Mouse (Mus musculus) ES-E14 (cell line): ENCODE data around the gene Tomm7. TPM values are rescaled to one million over a fixed set of nuclear protein-coding genes. Genes with fewer than 3 reads are reported as not detected.
"Not testable (repeated sequence)": the region's sequence is repeated elsewhere in the genome, so short reads cannot be mapped to it uniquely, and the experiment has no call there.

Experiments used
- DNase-seq: peaks from one replicate; pipeline ENCODE4 v3.0.0-alpha.2; 2013; ENCODE audit warnings: low read depth, low spot score
- H3K27ac ChIP-seq: 2 replicates; pipeline ENCODE4 v1.5.1; 2012; ENCODE audit warnings: low read depth, mild to moderate bottlenecking, low read length, moderate library complexity, mixed read lengths; ENCODE audit not compliant: poor library complexity, insufficient read depth, severe bottlenecking
- H3K36me3 ChIP-seq: 2 replicates; pipeline ENCODE4 v1.6.1; 2012; ENCODE audit warnings: mild to moderate bottlenecking, low read length, moderate library complexity, mixed read lengths; ENCODE audit not compliant: control insufficient read depth, poor library complexity, insufficient read depth, severe bottlenecking
- H3K4me1 ChIP-seq, 2 experiments: fragments of 150-350 bp in 1 of 2; sonication (generic) in 1 of 2; 2 replicates each; pipeline ENCODE4 v1.6.1; 2012; ENCODE audit warnings: low read length in 2 of 2, mild to moderate bottlenecking in 1 of 2, mixed read lengths in 1 of 2; ENCODE audit not compliant: control insufficient read depth in 2 of 2, insufficient read depth in 2 of 2, poor library complexity in 1 of 2
- H3K4me3 ChIP-seq, 2 experiments: fragments of 150-350 bp in 1 of 2; sonication (generic) in 1 of 2; 2 replicates each; pipeline ENCODE4 v1.5.1; 2012; ENCODE audit warnings: low read length in 2 of 2, low read depth in 1 of 2, mild to moderate bottlenecking in 1 of 2, mixed read lengths in 1 of 2; ENCODE audit not compliant: insufficient read depth in 1 of 2, poor library complexity in 1 of 2, severe bottlenecking in 1 of 2
- H3K9ac ChIP-seq: 2 replicates; pipeline ENCODE4 v1.6.1; 2012; ENCODE audit warnings: low read depth, mild to moderate bottlenecking, low read length, mixed read lengths; ENCODE audit not compliant: poor library complexity, insufficient read depth, severe bottlenecking
- H3K9me3 ChIP-seq: fragments of 150-350 bp; sonication (generic); 2 replicates; pipeline ENCODE4 v1.6.1; 2012; ENCODE audit warnings: low read depth, mild to moderate bottlenecking, low read length; ENCODE audit not compliant: control insufficient read depth, insufficient read depth
- CHD2 ChIP-seq: IDR thresholded peaks from 2 replicates; pipeline ENCODE4 v1.6.1; 2014; ENCODE audit warnings: mild to moderate bottlenecking, low read depth, low read length, inconsistent platforms
- HCFC1 ChIP-seq: IDR thresholded peaks from 2 replicates; pipeline ENCODE4 v1.6.1; 2012; ENCODE audit warnings: low read length, inconsistent platforms, borderline replicate concordance; ENCODE audit not compliant: insufficient read depth
- MAFK ChIP-seq: IDR thresholded peaks from 2 replicates; pipeline ENCODE4 v1.6.1; 2014; ENCODE audit warnings: mild to moderate bottlenecking, low read depth, low read length, inconsistent platforms; ENCODE audit not compliant: insufficient read depth
- ZC3H11A ChIP-seq: IDR thresholded peaks from 2 replicates; pipeline ENCODE4 v1.6.1; 2012; ENCODE audit warnings: low read depth, mild to moderate bottlenecking, inconsistent platforms, low read length, borderline replicate concordance
- ZNF384 ChIP-seq: IDR thresholded peaks from 2 replicates; pipeline ENCODE4 v1.6.1; 2012; ENCODE audit warnings: low read depth, low read length, inconsistent platforms
- in situ Hi-C, 2 experiments: fragments of 600-800 bp; cut with MboI; formaldehyde crosslinking; loops; one replicate each; pipeline ENCODE4 v1.15.1; 2025; ENCODE audit warnings: low sequenced_read_pairs in 2 of 2, inconsistent platforms in 1 of 2; ENCODE audit not compliant: unreplicated experiment in 2 of 2
- total RNA-seq: library from RNA; depleted of rRNA; stranded (reverse); fragments of 300-350 nt; gene quantifications from 2 replicates; pipeline ENCODE4 v1.2.3, GENCODE M21; 2012

The Tomm7 gene
- total RNA-seq, 1 experiment, result 230 TPM

- H3K9me3 ChIP-seq, result no peaks in the 10 kb centered on the region
- in situ Hi-C loops, result no loop called here
- no peak overlapping the region for H3K9ac ChIP-seq
- no peak for DNase-seq
- TF ChIP-seq ZC3H11A (no peak), ZNF384 (no peak), MAFK (no peak), CHD2 (no peak), HCFC1 (no peak)
- H3K4me3 ChIP-seq, result no peak overlapping the region
- H3K36me3 ChIP-seq, result no peaks in the 10 kb centered on the region
- no peak overlapping the region for H3K27ac ChIP-seq
- no peaks in the 10 kb centered on the region for H3K4me1 ChIP-seq
Measured at GRCm38 (mm10) chr5:23887111-23887510, 43.1 kb upstream of the Tomm7 start.

GRCm38 (mm10) chr5:23874457-23874856, 30.5 kb upstream of the Tomm7 start:
- no peak overlapping the region for H3K4me3 ChIP-seq
- TF ChIP-seq HCFC1 (no peak), CHD2 (no peak), ZNF384 (no peak), ZC3H11A (no peak), MAFK (no peak)
- in situ Hi-C loops, result no loop called here
- no peak for DNase-seq
- peaks cover 3 to 8% of the 10 kb centered on the region in 2 experiments; a peak in 2 of 4 replicates for H3K4me1 ChIP-seq
- H3K36me3 ChIP-seq, result no peaks in the 10 kb centered on the region
- no peak overlapping the region for H3K27ac ChIP-seq
- no peaks in the 10 kb centered on the region for H3K9me3 ChIP-seq
- no peak overlapping the region for H3K9ac ChIP-seq

- H3K9ac ChIP-seq, result no peak overlapping the region
- no peak for DNase-seq
- H3K27ac ChIP-seq, result no peak overlapping the region
- H3K4me1 ChIP-seq, result peaks cover 3 to 8% of the 10 kb centered on the region in 2 experiments; a peak in 2 of 4 replicates
- H3K36me3 ChIP-seq, result no peaks in the 10 kb centered on the region
- no peaks in the 10 kb centered on the region for H3K9me3 ChIP-seq
- TF ChIP-seq HCFC1 (no peak), MAFK (no peak), CHD2 (no peak), ZNF384 (no peak), ZC3H11A (no peak)
- in situ Hi-C loops, result no loop called here
- H3K4me3 ChIP-seq, result no peak overlapping the region
Measured at GRCm38 (mm10) chr5:23872586-23872985, 28.6 kb upstream of the Tomm7 start.

GRCm38 (mm10) chr5:23871323-23871722, 27.4 kb upstream of the Tomm7 start:
- DNase-seq, H3K36me3 ChIP-seq, H3K9ac ChIP-seq, in situ Hi-C loops, H3K27ac ChIP-seq, H3K4me1 ChIP-seq, H3K9me3 ChIP-seq, H3K4me3 ChIP-seq: not testable (repeated sequence)

- no peaks in the 10 kb centered on the region for H3K4me1 ChIP-seq
- no peak overlapping the region for H3K9ac ChIP-seq
- in situ Hi-C loops, result no loop called here
- no peaks in the 10 kb centered on the region for H3K36me3 ChIP-seq
- H3K4me3 ChIP-seq, result no peak overlapping the region
- H3K27ac ChIP-seq, result no peak overlapping the region
- TF ChIP-seq ZNF384 (no peak), HCFC1 (no peak), MAFK (no peak), ZC3H11A (no peak), CHD2 (no peak)
- no peaks in the 10 kb centered on the region for H3K9me3 ChIP-seq
- DNase-seq, result no peak
Measured at GRCm38 (mm10) chr5:23865941-23866340, 22.0 kb upstream of the Tomm7 start.
